Mouse (Mus musculus): Measurements from ENCODE around the gene Hap1. TPM values are rescaled to one million over a fixed set of nuclear protein-coding genes. Genes with fewer than 3 reads are reported as not detected.
"Not testable (repeated sequence)": the region's sequence is repeated elsewhere in the genome, so short reads cannot be mapped to it uniquely, and the experiment has no call there.

Hap1 gene
- polyA plus RNA-seq, 1 experiment from 2014 or later, result 5.1 TPM

DNA sequence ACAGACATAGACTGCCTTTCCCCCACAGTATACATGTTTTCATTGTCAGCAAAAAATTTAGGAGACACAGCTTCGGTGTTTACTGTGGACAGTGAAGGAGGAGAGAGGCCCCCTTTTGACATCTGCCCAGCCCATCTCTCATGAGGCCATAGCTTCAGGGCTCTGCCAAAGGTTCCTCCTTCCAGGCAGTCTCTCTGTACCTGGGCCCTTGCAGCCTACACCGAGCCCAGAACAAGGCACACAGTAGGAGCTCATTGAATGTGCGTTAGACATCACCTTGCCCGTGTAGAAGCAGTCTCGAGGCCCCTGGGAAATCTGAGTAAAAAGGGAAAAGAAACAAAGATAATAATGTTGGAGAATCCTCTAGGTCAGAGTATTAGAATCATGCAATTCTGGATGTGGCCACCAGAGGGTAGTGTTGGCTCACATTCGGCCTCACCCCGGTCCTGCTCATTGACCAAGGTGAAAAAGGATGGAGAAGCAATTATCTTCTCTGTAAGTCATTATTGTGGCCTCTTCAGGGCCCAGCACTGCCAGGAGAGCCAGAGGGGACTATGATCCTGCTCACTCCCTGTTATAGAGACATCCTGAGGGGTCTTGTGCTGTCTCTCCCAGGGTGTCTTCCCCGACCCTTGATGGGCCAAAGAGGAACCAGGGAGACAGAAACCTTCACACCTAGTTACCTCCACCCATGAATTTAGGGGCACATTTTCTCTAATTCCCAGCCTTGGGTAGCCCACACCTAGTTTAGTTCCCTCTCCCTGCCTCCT lies 6.5 kb upstream of the Hap1 start:
- no peak for DNase-seq (ENCODE audit: low spot score)
- Histone ChIP-seq H3K9me3 (no peaks in the 10 kb centered on the region), H3K27me3 (ENCODE audit: insufficient read depth, poor library complexity, severe bottlenecking) (peaks cover 46% of the 10 kb centered on the region), H3K27ac (no peak overlapping the region), H3K4me1 (peaks cover 8% of the 10 kb centered on the region; the same call in 1 of the 2 replicates), H3K4me3 (no peak overlapping the region), H3K36me3 (0 out of 2 replicates have a peak, but pooled peaks cover under 1% of the 10 kb centered on the region)
- WGBS, result 12% methylated on average over 8 of the region's 8 CpGs

DNA sequence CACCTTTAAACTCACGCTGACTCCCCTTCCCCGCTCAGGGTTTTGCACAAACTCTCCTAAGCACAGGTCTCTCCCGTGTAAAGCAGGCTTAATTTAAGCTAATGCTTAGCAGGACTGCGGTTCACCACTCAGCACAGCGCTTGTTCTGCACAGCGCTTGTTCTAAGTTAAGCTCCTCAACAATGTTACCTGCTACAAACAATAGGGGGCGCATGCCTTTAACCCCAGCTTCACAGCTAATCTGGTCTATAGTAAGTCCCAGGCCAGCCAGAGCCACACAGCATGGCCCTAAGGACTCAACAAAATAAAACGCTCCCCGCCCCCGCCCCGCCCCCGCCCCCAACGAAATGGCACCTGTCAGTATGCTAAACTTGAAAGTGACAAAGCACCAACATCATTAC lies 5.1 kb upstream of the Hap1 start:
- H3K4me1 ChIP-seq; H3K36me3 ChIP-seq; H3K4me3 ChIP-seq; DNase-seq (ENCODE audit: low spot score); H3K27ac ChIP-seq; H3K9me3 ChIP-seq: not testable (repeated sequence)
- H3K27me3 ChIP-seq (ENCODE audit: insufficient read depth, poor library complexity, severe bottlenecking), result peaks cover 56% of the 10 kb centered on the region
- WGBS, result no CpG with 5 or more reads among the region's 13 CpGs

DNA sequence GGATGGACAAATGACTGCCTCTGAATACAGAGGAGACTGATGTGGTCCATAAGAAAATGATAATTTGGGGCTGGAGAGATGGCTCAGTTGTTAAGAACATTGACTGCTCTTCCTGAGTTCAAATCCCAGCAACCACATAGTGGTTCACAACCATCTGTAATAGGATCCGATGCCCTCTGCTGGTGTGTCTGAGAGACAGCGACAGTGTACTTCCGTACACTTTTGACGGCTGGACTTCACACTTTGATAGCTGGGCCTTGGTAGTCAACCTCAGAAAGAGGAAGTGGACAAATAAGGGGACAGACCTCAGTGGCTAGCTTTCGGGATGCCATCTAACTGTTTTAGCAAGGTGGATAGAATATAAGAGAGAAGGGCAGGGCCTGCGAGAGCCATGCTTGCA lies 4.2 kb upstream of the Hap1 start:
- Histone ChIP-seq H3K9me3 (no peaks in the 10 kb centered on the region), H3K27me3 (ENCODE audit: insufficient read depth, poor library complexity, severe bottlenecking) (peaks cover 64% of the 10 kb centered on the region), H3K4me3 (no peak overlapping the region), H3K27ac (no peak overlapping the region), H3K4me1 (peaks cover 16% of the 10 kb centered on the region), H3K36me3 (no peaks in the 10 kb centered on the region)
- 78% methylated on average over 6 of the region's 6 CpGs for WGBS
- no peak for DNase-seq (ENCODE audit: low spot score)

DNA sequence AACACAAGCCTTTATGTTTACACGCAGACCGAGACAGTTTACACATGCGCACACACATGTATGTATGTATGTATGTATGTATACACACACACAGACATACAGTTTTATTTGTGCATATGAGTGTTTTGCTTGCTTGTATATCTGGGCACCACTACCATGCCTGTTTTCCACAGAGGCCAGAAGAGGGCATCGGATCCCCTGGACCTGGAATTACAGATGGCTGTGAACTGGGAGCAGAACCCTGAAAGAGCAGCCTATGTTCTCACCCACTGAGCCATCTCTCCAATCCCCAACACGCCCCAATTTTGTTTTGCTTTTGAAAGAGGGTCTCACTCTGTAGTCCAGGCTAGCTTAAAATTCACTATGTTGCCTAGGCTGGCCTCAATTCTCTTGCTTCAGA lies 1.5 kb upstream of the Hap1 start:
- H3K36me3 ChIP-seq, result no peaks in the 10 kb centered on the region
- peaks cover 18% of the 10 kb centered on the region for H3K4me1 ChIP-seq
- H3K9me3 ChIP-seq, result no peaks in the 10 kb centered on the region
- H3K27ac ChIP-seq, result no peak overlapping the region
- 54% methylated on average over 5 of the region's 5 CpGs for WGBS
- peaks cover 77% of the 10 kb centered on the region for H3K27me3 ChIP-seq (ENCODE audit: insufficient read depth, poor library complexity, severe bottlenecking)
- no peak for DNase-seq (ENCODE audit: low spot score)
- H3K4me3 ChIP-seq, result no peak overlapping the region

DNA sequence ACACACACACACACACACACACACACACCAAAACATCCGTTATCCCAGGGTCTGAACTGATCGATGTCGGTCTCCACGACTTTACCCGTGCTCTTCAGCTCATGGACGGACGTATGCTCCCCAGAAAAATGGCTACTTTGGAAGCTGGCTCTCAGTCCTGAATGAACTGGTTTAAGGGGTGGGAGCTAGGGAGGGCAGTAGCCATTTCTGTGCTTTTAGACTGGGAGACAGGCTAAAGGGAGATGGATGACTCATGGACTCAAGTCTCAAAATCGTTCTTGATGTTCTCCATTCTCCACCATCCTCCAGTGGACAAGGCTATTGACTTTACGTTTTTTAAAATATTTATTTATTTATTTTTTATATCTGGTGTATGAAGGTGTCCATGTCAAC lies 887 bp upstream of the Hap1 start:
- no peaks in the 10 kb centered on the region for H3K9me3 ChIP-seq
- DNase-seq (ENCODE audit: low spot score), result no peak
- no peaks in the 10 kb centered on the region for H3K36me3 ChIP-seq
- 23% methylated on average over 9 of the region's 9 CpGs for WGBS
- H3K4me3 ChIP-seq, result peak overlapping the region; percentile 72
- H3K27ac ChIP-seq, result peak overlapping the region; percentile 59; the same call in 1 of the 2 replicates
- H3K4me1 ChIP-seq, result peaks cover 24% of the 10 kb centered on the region
- H3K27me3 ChIP-seq (ENCODE audit: insufficient read depth, poor library complexity, severe bottlenecking), result peaks cover 80% of the 10 kb centered on the region

DNA sequence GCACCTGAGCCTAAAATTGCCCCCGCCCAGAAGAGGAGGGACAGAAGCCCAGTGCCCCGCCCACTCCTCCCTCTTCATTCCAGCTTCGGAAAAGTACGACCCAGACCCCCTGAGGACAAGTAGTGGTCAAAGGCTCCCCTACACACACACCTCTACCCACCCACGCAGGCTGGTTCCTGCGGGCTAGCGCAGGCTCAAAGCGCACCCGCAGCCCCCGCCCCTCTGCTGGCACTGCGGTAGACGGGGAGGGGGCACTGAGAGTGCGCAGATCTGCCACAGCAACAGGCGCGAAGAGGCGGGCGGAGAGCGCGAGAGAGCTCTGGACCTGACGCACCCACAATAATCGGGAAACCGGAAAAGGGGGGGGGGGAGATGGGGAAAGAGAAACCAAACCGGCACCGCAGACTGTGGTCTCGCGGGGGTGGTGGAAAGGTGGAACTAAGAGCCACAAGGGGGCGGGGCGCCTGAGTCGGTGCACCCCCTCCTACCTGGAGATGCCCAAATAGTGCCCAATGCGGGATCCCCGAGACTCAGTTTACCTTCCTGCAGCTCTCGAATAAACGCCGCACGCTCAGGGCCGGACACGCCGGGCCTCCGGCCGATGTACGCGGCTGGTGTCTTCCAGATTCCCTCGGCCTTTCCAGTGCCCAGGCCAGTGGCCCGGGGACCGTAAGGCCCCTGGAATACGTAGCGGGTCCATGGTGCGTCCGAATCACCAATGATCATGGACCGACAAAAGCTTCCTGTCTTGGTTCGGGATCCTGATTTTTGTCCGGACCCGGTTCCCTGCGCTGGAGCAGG lies 577 bp downstream of the Hap1 start:
- Histone ChIP-seq H3K9me3 (no peaks in the 10 kb centered on the region), H3K27ac (peak overlapping the region; percentile 59), H3K36me3 (no peaks in the 10 kb centered on the region), H3K4me3 (peak overlapping the region; percentile 72), H3K4me1 (peaks cover 31% of the 10 kb centered on the region), H3K27me3 (ENCODE audit: insufficient read depth, poor library complexity, severe bottlenecking) (peaks cover 83% of the 10 kb centered on the region)
- WGBS, result under 1% methylated on average over 54 of the region's 54 CpGs
- no peak for DNase-seq (ENCODE audit: low spot score)

DNA sequence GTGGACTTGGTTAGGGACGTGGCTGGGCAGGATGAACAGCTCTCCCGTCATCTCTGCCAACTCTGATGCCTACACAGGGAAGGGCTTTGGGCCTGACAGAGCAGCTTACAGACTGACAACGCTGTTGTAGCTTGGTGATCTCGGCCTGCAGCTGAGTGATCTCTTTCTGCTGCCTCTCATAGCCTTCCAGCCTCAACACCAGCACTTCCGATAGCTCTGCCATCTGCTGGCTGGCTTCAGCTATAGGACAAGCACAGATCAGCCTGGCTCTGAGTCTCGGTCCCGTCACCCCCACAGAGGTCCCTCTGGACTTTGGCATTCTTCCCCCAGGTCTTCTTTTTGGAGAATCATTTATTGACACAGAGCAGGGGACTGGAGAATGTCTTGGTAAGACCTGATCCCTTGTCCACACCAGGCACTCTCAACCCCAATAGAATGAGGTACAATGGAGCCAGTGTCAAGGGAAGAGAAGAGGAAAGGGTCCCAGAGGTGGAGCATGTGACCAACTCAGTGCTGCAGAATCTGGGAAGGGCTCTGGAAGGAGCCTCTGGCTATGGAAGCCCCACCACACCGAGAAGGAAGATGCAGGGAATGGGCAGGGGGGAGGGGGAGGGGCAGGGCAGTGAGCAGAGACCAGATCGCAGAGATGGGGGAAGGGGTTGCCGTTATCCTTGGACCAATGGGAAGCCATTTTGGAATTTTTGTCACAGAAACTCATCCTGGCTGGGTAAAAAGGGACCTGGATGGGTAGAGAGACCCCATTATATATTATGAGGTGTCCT lies 3.7 kb downstream of the Hap1 start:
- Histone ChIP-seq H3K9me3 (no peaks in the 10 kb centered on the region), H3K36me3 (no peaks in the 10 kb centered on the region), H3K27me3 (ENCODE audit: insufficient read depth, poor library complexity, severe bottlenecking) (peaks cover 72% of the 10 kb centered on the region), H3K4me3 (no peak overlapping the region), H3K27ac (no peak overlapping the region), H3K4me1 (peaks cover 36% of the 10 kb centered on the region)
- DNase-seq (ENCODE audit: low spot score), result no peak
- 27% methylated on average over 10 of the region's 10 CpGs for WGBS

DNA sequence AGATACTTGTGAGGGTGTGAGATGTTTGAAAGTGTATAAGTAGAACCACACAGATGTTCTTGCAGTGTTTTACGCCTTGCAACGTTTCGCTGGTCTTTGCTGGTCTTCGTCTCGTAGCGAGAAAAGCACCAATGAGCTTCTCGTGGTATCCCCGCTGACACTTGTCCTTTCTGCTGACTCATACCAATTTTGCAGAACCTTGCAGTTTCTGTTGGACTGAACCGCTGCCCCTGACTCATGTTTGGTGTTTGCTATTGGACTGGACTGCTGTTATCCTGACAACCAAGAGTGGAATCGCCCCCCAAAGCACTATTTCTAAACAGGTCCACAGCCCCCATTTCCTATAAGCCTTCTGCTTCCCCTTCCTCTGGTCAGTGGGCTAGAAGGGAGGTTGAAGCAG lies 11.7 kb downstream of the Hap1 start:
- DNase-seq (ENCODE audit: low spot score), result no peak
- no peaks in the 10 kb centered on the region for H3K9me3 ChIP-seq
- no peak overlapping the region for H3K27ac ChIP-seq
- no peak overlapping the region for H3K4me3 ChIP-seq
- H3K4me1 ChIP-seq, result peaks cover 5% of the 10 kb centered on the region; the same call in 1 of the 2 replicates
- WGBS, result 88% methylated on average over 10 of the region's 10 CpGs
- peaks cover 12% of the 10 kb centered on the region; the same call in 1 of the 2 replicates for H3K27me3 ChIP-seq (ENCODE audit: insufficient read depth, poor library complexity, severe bottlenecking)
- H3K36me3 ChIP-seq, result no peaks in the 10 kb centered on the region

DNA sequence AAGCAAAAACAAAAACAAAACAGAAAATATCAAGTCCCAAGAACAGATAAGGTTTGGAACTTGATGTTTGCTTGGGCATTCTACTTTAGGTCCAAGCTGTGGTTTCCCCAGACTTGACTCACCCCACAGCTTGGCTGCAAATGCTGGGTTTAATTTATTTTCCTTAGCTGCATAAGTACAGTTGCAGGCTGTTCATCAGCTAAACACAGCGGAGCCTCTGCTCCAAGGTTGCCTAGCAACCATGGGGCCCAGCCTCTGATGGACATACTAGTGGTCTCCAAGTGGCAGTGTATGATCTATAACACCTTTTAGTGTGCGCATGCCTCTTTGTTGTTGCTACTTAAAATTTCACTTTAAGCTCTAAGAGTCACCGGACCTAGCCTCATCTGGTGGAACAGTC lies 20.2 kb downstream of the Hap1 start:
- H3K27ac ChIP-seq, result no peak overlapping the region
- H3K27me3 ChIP-seq (ENCODE audit: insufficient read depth, poor library complexity, severe bottlenecking), result peaks cover 18% of the 10 kb centered on the region; the same call in 1 of the 2 replicates
- H3K9me3 ChIP-seq, result no peaks in the 10 kb centered on the region
- no peak overlapping the region for H3K4me3 ChIP-seq
- H3K4me1 ChIP-seq, result 0 out of 2 replicates have a peak, but pooled peaks cover 3% of the 10 kb centered on the region
- WGBS, result 75% methylated on average over 3 of the region's 3 CpGs
- no peaks in the 10 kb centered on the region for H3K36me3 ChIP-seq
- DNase-seq (ENCODE audit: low spot score), result no peak

DNA sequence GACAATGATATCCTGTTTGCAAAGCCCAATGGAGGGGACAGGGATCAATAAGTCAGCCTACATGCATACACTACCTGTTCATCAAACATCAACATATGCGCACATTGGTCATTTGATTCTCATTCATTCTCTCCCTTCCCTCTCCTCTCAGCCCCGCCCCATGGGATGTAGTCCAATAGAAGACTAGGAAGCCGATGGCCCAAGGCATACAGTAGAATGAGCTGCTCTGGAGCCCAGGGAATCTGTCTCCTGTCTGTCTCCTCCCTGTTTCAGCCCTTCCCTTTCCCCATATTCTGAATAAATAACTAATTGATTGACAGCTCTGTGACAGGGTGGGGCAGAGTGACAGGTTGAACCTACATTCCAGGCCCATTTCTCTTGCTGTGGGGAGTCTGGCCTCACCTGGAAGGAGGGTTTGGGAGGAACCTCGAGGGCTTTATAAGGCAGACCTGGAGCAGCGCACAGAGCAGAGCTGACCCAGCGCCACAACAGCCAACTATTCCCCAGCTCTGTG lies 21.9 kb downstream of the Hap1 start, which contains the start of gene Gast:
Gene Gast (plus strand): TSS at position 464 of the 514 bp plus-strand sequence.
- Histone ChIP-seq H3K36me3 (no peaks in the 10 kb centered on the region), H3K4me1 (0 out of 2 replicates have a peak, but pooled peaks cover 6% of the 10 kb centered on the region), H3K4me3 (no peak within 1 kb of the TSS), H3K27me3 (ENCODE audit: insufficient read depth, poor library complexity, severe bottlenecking) (peaks cover 23% of the 10 kb centered on the region; the same call in 1 of the 2 replicates), H3K27ac (no peak within 1 kb of the TSS), H3K9me3 (no peaks in the 10 kb centered on the region)
- DNase-seq (ENCODE audit: low spot score), result no peak
- WGBS, result 77% methylated on average over 6 of the region's 6 CpGs

DNA sequence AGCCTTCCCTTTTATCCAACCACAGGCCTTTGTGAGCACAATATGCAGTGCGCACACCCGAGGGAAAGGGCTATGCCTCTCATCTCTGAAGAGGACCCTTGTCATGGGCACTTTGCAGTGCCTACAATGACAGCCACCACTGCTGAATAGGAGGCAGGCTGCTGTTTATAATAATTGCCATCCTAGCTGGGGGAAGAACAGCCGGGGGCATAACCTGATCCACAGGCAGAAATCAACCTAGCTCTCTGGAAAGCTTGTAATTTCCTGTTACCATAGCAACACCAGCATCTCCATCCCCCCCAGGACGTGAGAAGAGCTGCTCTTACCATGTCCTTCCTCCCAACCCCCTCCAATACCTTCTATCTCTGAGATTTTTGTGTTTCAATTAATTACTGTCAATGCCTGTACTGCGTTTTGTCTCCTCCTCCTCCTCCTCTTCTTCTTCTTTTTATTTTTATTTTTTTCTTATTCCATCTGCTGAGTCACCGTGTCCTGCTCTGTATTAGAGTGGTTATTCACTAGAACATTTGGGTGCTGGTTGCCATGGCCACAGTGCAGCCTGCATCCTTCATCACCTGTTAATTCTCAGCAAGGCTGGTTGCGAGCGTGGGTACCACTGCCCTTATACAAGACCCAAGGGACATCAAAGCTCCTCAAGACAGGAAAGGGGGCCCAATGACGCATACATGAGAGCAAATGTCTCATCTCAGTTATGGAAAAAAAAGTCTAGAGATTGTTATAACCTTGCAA lies 23.0 kb downstream of the Hap1 start:
- Histone ChIP-seq H3K4me3 (no peak overlapping the region), H3K36me3 (no peaks in the 10 kb centered on the region), H3K9me3 (no peaks in the 10 kb centered on the region), H3K4me1 (0 out of 2 replicates have a peak, but pooled peaks cover 7% of the 10 kb centered on the region), H3K27me3 (ENCODE audit: insufficient read depth, poor library complexity, severe bottlenecking) (peaks cover 17% of the 10 kb centered on the region; the same call in 1 of the 2 replicates), H3K27ac (no peak overlapping the region)
- 69% methylated on average over 9 of the region's 9 CpGs for WGBS
- DNase-seq (ENCODE audit: low spot score), result no peak
